Mouse (Mus musculus) spleen, adult 2 months (tissue): ENCODE measurements at regions not wholly inside any gene's neighbourhood (a gene's known extent, or its start where the extent isn't known, plus 50 kb on each side); places are given as distances from the start of the nearest gene placed in this dataset.

Source experiments
- CTCF ChIP-seq: fragments of 200-500 bp; IDR thresholded peaks from 2 replicates; pipeline ENCODE4 v1.5.1; 2011; ENCODE audit warnings: mild to moderate bottlenecking, inconsistent platforms; ENCODE audit not compliant: insufficient read depth, insufficient read length, insufficient replicate concordance; ENCODE audit errors: extremely low read depth
- POLR2A ChIP-seq: fragments of 200-500 bp; IDR thresholded peaks from 2 replicates; pipeline ENCODE4 v1.6.1; 2011; ENCODE audit warnings: low read depth, low read length, inconsistent platforms

DNA sequence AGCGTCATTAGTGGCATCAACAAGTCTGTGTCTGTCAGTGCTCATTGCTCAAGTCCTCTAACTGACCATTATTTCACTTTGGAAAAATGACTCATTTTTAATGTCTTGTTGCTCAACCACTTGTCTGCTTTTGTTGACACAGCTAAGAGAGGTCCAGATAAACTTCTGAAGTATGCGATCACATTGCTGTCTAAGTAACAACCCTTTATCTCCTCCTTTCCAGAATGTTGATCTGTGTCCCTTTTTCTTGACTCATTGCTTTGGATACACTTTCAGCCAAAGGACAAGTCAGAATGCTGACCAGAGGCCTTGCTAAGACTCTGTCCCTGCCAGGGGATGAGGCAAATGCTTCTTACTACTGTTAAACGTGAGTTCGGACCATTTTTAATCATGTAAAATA lies 407.2 kb upstream of the Zfp507 start:
- TF ChIP-seq CTCF (no peak), POLR2A (no peak)
